In genomic region chr12:35831268-35831667, GRCm38 (mm10) we compare ENCODE assay signal across 8 mouse cellular contexts.
DNase-seq lines count a peak whose midpoint lies in the region; ATAC-seq lines count a peak whose summit lies in the region.

No protein-coding gene starts in this region.

- ATAC-seq in common myeloid progenitor, adult 5-6 weeks (replicated peaks; ENCODE audit: low read depth, poor library complexity, severe bottlenecking): peak; percentile 54
- ATAC-seq in inflammation-experienced regulatory T-cells, adult 6 months: peak; percentile 81

- no peaks in the 10 kb centered on the region for H3K27me3 ChIP-seq in splenic B cell, adult 2 months (ENCODE audit: control insufficient read depth, insufficient read depth, low read length, poor library complexity, severe bottlenecking)

- no peaks in the 10 kb centered on the region for H3K36me3 ChIP-seq in splenic B cell, adult 2 months (ENCODE audit: control insufficient read depth, insufficient read depth, low read length, poor library complexity, severe bottlenecking)

- peak; percentile 21 for DNase-seq in layer of hippocampus, adult 11-12 months (ENCODE audit: low spot score)
- DNase-seq in layer of hippocampus, adult 9-11 months: no peak
- DNase-seq in ES-CJ7 (ENCODE audit: low read depth, low spot score): peak; percentile 69
- DNase-seq in lung, postnatal 10 days: peak; percentile 61
- DNase-seq in splenic B cell, adult 2 months (ENCODE audit: low read depth, low spot score): peak; percentile 79
- no peak for DNase-seq in frontal cortex, postnatal 25 days (ENCODE audit: low spot score in 2 of 2)

Comparison
In these comparisons a context has a peak if more than half of its experiments do, and no peak if none do; other contexts are left out.
1. DNase-seq: peak in layer of hippocampus, adult 11-12 months (single experiment), ES-CJ7 (single experiment), lung, postnatal 10 days (single experiment) and splenic B cell, adult 2 months (single experiment); none in layer of hippocampus, adult 9-11 months (single experiment) and frontal cortex, postnatal 25 days (0 of 2).